8 mouse cellular contexts compared by ENCODE assay signal in the genomic region with DNA sequence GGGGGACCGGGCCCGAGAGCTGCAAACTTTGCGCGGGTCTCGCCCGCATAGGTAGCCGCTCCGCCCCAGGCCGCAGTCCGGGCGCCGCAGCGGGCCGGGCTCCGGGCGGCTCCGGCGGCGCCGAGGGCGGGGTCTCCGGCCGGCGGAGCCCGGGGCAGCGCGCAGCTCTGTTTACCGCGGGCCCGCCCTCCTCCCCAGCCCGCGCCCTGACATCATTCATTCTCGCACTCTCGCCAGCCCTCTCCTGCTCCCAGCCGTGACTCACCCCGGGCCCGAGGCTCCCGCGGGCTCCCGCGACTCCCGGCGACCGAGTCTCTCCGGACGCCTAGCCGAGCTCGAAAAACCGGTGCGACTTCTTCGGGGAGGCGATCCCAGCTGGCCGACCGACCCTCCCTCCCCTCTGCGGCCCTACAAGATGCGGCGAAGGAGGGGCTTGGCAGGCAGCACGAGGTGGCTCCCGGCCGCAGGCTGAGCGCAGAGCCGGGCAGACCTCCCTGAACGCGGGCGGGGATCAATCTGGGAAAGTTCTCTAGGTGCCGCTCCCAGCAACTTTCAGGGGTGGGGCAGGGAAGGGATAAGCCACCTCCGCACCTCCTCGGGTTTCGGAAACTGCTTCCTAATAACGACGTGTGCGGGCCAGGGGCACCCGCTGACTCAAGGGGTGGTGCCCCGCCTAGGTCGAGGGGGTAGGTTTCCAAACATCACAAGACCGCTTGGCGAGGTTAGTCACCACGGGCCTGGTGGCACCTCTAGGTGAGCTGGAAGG. TPM values are rescaled to one million over a fixed set of nuclear protein-coding genes. Genes with fewer than 3 reads are reported as not detected.
DNase-seq lines count a peak whose midpoint lies in the region; ATAC-seq and TF ChIP-seq lines count a peak whose summit lies in the region.

No protein-coding gene starts in this region.

- H3K27me3 ChIP-seq in hindbrain, postnatal 0 days (ENCODE audit: insufficient read depth, low read length), result no peaks in the 10 kb centered on the region

- ATAC-seq in hindbrain, postnatal 0 days, result peak; percentile 91
- ATAC-seq in megakaryocyte progenitor cell, adult 5-6 weeks (replicated peaks; ENCODE audit: poor library complexity), result peak; percentile 71

- H3K9ac ChIP-seq in hindbrain, postnatal 0 days (replicated peaks; ENCODE audit: low read length), result peak overlapping the region; percentile 70

- H3K9me3 ChIP-seq in hindbrain, postnatal 0 days (ENCODE audit: low read length), result no peaks in the 10 kb centered on the region

- peak; percentile 87 to 95 for DNase-seq in adrenal gland, adult (ENCODE audit: inconsistent age in 2 of 2, low spot score in 1 of 2)
- peak; percentile 82 to 83 for DNase-seq in cerebellum, postnatal 25 days
- DNase-seq in gastrocnemius, postnatal 10 days, result peak; percentile 74
- peak; percentile 59 for DNase-seq in hindbrain, postnatal 0 days (ENCODE audit: low spot score)
- DNase-seq in left cerebral cortex, postnatal 25 days (ENCODE audit: low spot score in 2 of 2), result peak; percentile 28 to 41
- DNase-seq in right cerebral cortex, postnatal 14 days, result peak; percentile 26
- DNase-seq in B cell, adult 2 months, result no peak

- peak overlapping the region; percentile 3; the same call in 1 of the 2 replicates for H3K27ac ChIP-seq in hindbrain, postnatal 0 days

- no peak for TF ChIP-seq CTCF in hindbrain, postnatal 0 days (IDR thresholded peaks at IDR 0.05; ENCODE audit: low read depth)

- 2% methylated on average over 62 of the region's 78 CpGs for WGBS in hindbrain, postnatal 0 days

- peak overlapping the region; percentile 93 for H3K4me2 ChIP-seq in hindbrain, postnatal 0 days (ENCODE audit: low read depth, low read length)

- H3K4me3 ChIP-seq in hindbrain, postnatal 0 days (ENCODE audit: low read length), result peak overlapping the region; percentile 62

- intact Hi-C loops in left cerebral cortex, postnatal 25 days (cut with DNase I), result no loop called here

- no peaks in the 10 kb centered on the region for H3K4me1 ChIP-seq in hindbrain, postnatal 0 days (ENCODE audit: insufficient read depth, low read length)

- no peaks in the 10 kb centered on the region for H3K36me3 ChIP-seq in hindbrain, postnatal 0 days (ENCODE audit: insufficient read depth, low read length)

RNA-seq across cellular contexts. Expression of a gene that starts 0.9 kb away (rescaled TPM):
- 10 to 100 TPM in 1 of 2 experiments, 1 to 10 TPM in 1; 3.3 to 25.5 TPM for total RNA-seq in gastrocnemius, postnatal 10 days (2021)
- 2.8 and 3.9 TPM in 2 replicates for total RNA-seq in hindbrain, postnatal 0 days (2014; rRNA removed)
- polyA plus RNA-seq in hindbrain, postnatal 0 days (2015; fragmentation: Nextera tagmentation; extraction: Ambion mirVana), result 3.8 and 4.2 TPM in 2 replicates
- total RNA-seq in left cerebral cortex, postnatal 25 days (2021), result 1 to 10 TPM; 2.0 TPM
- 74.7 and 77.2 TPM in 2 replicates for total RNA-seq in megakaryocyte progenitor cell, adult 5-6 weeks (2015)
- 34.3 and 38.6 TPM in 2 replicates for total RNA-seq in megakaryocyte progenitor cell, adult 5-6 weeks (2017)

Comparison
In these comparisons a context has a peak if more than half of its experiments do, and no peak if none do; other contexts are left out.
1. DNase-seq: peak in adrenal gland, adult (2 of 2), cerebellum, postnatal 25 days (2 of 2), gastrocnemius, postnatal 10 days (single experiment), hindbrain, postnatal 0 days (single experiment), left cerebral cortex, postnatal 25 days (2 of 2) and right cerebral cortex, postnatal 14 days (single experiment); none in B cell, adult 2 months (0 of 2).